Mouse (Mus musculus): ENCODE results near the gene Ap4m1. TPM values are rescaled to one million over a fixed set of nuclear protein-coding genes. Genes with fewer than 3 reads are reported as not detected.

The Ap4m1 gene
- polyA plus RNA-seq, 2 experiments, result 18.6 to 73.4 TPM

DNA sequence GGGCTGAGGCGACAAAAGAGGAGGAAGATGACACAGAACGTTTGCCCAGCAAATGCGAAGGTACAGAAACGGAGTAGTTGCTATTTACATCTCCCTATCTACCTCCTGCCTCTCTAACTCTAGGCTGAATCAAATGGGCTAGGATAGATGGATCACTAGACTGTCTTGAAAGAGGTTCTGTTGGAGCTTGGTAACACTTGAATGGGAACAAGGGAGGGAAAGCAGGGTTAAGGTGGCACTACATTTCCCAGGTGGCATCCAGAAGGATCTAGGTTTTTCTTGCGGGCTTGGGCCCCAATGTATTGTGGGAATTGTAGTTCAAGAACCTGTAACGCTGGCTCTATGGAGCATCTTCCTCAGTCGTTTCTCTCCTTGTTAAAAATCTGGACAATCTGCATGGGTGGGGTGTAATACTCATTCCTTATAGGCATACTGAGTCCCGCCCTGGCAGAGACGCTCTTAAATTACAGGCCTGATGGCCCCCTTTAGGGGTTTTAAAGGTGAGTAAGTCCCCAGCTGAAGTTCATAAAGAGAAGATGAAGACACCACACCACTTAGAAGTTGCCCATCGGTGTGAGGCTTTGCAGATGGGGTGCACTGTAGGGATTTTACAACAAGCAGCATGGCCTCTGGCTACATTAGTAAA lies 16.0 kb downstream of the Ap4m1 start:
- Histone ChIP-seq H3K4me2 (replicated peaks; ENCODE audit: low read depth, low read length, severe bottlenecking) (peak overlapping the region; percentile 84), H3K27ac (replicated peaks; ENCODE audit: low read depth, low read length) (no peak overlapping the region; the same call in 1 of the 2 replicates), H3K27me3 (ENCODE audit: control insufficient read depth, insufficient read depth, low read length) (no peaks in the 10 kb centered on the region), H3K36me3 (ENCODE audit: control insufficient read depth, insufficient read depth, low read length) (peaks cover 42% of the 10 kb centered on the region), H3K4me1 (ENCODE audit: control insufficient read depth, insufficient read depth, low read length) (peaks cover 13% of the 10 kb centered on the region), H3K9ac (ENCODE audit: low read depth, low read length, severe bottlenecking) (peak overlapping the region; percentile 85), H3K4me3 (replicated peaks; ENCODE audit: low read length) (peak overlapping the region; percentile 52), H3K9me3 (ENCODE audit: control insufficient read depth, low read length) (no peaks in the 10 kb centered on the region)
- peak; percentile 89 for DNase-seq (ENCODE audit: low spot score)
- 0% methylated on average over 10 of the region's 10 CpGs for WGBS
- ATAC-seq (ENCODE audit: low FRiP score, low read depth), result peak; percentile 79
- no peak for TF ChIP-seq POLR2A (IDR thresholded peaks at IDR 0.05; ENCODE audit: borderline replicate concordance, extremely low read depth, insufficient read depth, insufficient read length)

DNA sequence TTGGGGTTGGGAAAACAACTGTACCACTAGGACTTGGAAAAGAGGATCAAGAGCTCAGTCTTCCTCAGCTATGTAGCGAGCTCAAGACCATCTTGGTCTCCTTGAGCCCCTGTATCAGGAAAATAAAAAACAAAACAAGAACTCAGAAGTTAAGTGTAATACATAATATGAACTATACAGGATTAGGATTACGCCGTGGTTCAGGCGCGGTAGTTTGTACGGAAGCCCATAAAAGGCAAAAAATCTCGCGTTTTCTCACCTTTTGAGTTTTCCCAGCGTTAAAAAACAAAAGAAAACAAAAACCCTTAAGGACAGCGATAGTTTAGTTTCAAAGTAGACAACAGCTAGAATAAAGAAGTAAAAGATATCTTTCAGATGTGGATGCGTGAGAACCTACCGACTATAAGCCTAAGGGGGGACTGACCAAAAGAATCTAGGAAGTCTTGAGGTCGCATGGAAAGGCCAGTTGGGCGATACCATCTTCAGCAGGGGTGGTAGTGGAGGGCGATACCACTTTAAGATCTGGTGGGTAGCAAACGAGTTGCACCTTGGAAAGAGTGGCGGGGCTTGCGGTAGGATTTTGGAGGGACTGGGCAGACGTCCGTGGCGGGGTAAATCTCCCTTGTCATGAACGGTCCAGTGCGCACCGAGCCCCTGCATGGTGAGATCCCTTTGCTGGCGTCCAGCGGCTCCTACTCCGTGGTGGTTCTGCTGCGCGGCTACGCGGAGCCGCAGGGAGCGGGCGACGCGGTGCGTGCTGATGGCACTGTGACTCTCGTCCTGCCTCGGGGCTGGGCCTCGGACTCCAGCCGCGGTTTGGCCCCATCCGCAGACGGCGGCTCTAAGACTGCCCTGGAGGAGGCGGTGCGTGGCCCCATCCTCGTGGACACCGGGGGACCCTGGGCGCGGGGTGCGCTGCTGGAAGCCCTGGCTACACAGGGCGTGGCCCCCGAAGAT lies 22.2 kb downstream of the Ap4m1 start, which contains the start of gene Mblac1:
Gene Mblac1 (plus strand): TSS at position 544 of the 957 bp plus-strand sequence.
- Histone ChIP-seq H3K9me3 (ENCODE audit: control insufficient read depth, low read length) (no peaks in the 10 kb centered on the region), H3K4me1 (ENCODE audit: control insufficient read depth, insufficient read depth, low read length) (peaks cover 11% of the 10 kb centered on the region; the same call in 1 of the 2 replicates), H3K36me3 (ENCODE audit: control insufficient read depth, insufficient read depth, low read length) (peaks cover 30% of the 10 kb centered on the region), H3K27me3 (ENCODE audit: control insufficient read depth, insufficient read depth, low read length) (no peaks in the 10 kb centered on the region), H3K4me3 (replicated peaks; ENCODE audit: low read length) (peak within 1 kb of the TSS; percentile 74), H3K27ac (replicated peaks; ENCODE audit: low read depth, low read length) (peak within 1 kb of the TSS; percentile 85), H3K4me2 (replicated peaks; ENCODE audit: low read depth, low read length, severe bottlenecking) (peak within 1 kb of the TSS; percentile 92), H3K9ac (ENCODE audit: low read depth, low read length, severe bottlenecking) (peak within 1 kb of the TSS; percentile 91)
- DNase-seq (ENCODE audit: low spot score), result peak; percentile 86
- 7% methylated on average over 44 of the region's 54 CpGs for WGBS
- peak; percentile 76 for ATAC-seq (ENCODE audit: low FRiP score, low read depth)
- no peak for TF ChIP-seq POLR2A (IDR thresholded peaks at IDR 0.05; ENCODE audit: borderline replicate concordance, extremely low read depth, insufficient read depth, insufficient read length)

DNA sequence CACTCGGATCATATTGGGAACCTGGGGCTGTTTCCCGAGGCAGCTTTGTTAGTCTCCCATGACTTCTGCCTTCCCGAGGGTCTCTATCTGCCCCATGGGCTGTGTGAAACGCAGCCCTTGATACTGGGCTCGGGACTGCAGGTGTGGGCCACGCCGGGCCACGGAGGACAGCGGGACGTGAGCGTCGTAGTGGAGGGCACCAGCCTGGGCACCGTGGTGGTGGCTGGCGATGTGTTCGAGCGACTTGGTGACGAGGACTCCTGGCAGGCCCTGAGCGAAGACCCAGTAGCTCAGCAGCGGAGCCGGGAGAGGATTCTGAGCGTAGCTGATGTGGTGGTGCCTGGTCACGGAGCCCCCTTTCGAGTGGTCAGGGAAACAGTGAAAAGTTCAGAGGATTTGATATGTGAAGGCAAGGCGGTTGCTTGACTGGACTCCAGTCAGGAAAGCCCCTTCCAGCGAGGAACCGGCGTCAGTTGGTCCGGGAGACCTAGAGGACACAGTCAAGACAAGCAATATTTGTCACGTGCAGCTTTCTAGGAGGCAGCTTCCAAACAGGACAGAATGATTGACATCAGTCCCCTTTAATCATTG lies 23.0 kb downstream of the Ap4m1 start:
- Histone ChIP-seq H3K27me3 (ENCODE audit: control insufficient read depth, insufficient read depth, low read length) (no peaks in the 10 kb centered on the region), H3K27ac (replicated peaks; ENCODE audit: low read depth, low read length) (peak overlapping the region; percentile 85), H3K4me2 (replicated peaks; ENCODE audit: low read depth, low read length, severe bottlenecking) (peak overlapping the region; percentile 92), H3K36me3 (ENCODE audit: control insufficient read depth, insufficient read depth, low read length) (peaks cover 27% of the 10 kb centered on the region), H3K4me3 (replicated peaks; ENCODE audit: low read length) (peak overlapping the region; percentile 74), H3K4me1 (ENCODE audit: control insufficient read depth, insufficient read depth, low read length) (peaks cover 11% of the 10 kb centered on the region; the same call in 1 of the 2 replicates), H3K9me3 (ENCODE audit: control insufficient read depth, low read length) (no peaks in the 10 kb centered on the region), H3K9ac (ENCODE audit: low read depth, low read length, severe bottlenecking) (peak overlapping the region; percentile 91)
- ATAC-seq (ENCODE audit: low FRiP score, low read depth) (peak; percentile 53), DNase-seq (ENCODE audit: low spot score) (no peak)
- WGBS, result 2% methylated on average over 27 of the region's 29 CpGs
- no peak for TF ChIP-seq POLR2A (IDR thresholded peaks at IDR 0.05; ENCODE audit: borderline replicate concordance, extremely low read depth, insufficient read depth, insufficient read length)

DNA sequence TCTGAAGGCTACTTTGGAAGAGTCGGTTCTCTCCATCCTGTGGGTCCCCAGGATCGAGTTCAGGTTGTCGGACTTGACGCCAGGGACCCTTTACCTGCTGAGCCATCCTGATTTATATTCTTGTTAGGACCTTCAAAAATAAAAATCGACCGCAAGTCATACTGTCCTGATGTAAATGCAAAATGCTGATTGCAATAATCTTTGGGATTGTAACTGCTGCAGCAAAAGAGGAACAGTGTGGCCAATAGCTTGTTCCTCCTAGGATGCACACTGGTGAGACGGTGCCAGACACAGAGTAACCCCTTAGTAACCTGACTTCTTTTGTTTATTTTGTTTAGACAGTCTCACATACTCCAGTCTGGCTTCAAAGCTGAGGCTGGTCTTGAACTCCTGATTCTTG lies 23.7 kb downstream of the Ap4m1 start:
- TF ChIP-seq POLR2A (IDR thresholded peaks at IDR 0.05; ENCODE audit: borderline replicate concordance, extremely low read depth, insufficient read depth, insufficient read length), result no peak
- 76% methylated on average over 7 of the region's 7 CpGs for WGBS
- ATAC-seq (ENCODE audit: low FRiP score, low read depth), result no peak
- Histone ChIP-seq H3K9me3 (ENCODE audit: control insufficient read depth, low read length) (no peaks in the 10 kb centered on the region), H3K4me2 (replicated peaks; ENCODE audit: low read depth, low read length, severe bottlenecking) (peak overlapping the region; percentile 92), H3K4me1 (ENCODE audit: control insufficient read depth, insufficient read depth, low read length) (peaks cover 11% of the 10 kb centered on the region; the same call in 1 of the 2 replicates), H3K27me3 (ENCODE audit: control insufficient read depth, insufficient read depth, low read length) (no peaks in the 10 kb centered on the region), H3K9ac (ENCODE audit: low read depth, low read length, severe bottlenecking) (peak overlapping the region; percentile 91; the same call in 1 of the 2 replicates), H3K4me3 (replicated peaks; ENCODE audit: low read length) (peak overlapping the region; percentile 74), H3K36me3 (ENCODE audit: control insufficient read depth, insufficient read depth, low read length) (peaks cover 27% of the 10 kb centered on the region), H3K27ac (replicated peaks; ENCODE audit: low read depth, low read length) (no peak overlapping the region)
- DNase-seq (ENCODE audit: low spot score), result no peak

DNA sequence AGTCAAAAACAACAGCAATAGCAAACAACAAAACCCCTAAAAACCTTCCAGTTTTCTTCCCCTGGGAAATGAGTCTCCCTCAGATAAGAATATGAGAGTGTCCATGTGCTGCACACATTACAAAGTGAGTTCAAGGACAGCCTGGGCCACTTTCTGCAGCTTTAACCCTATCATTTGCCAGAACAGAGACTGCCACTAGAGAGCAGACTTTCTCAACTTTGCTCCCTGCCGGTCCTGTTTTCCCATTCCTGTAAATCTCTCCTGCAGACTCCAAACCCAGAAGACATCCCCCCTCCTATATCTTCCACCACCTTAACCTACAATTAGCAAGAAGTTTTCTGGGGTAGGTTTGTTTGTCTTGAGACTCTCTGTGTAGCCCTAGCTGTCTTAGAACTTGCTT lies 27.8 kb downstream of the Ap4m1 start:
- ATAC-seq (ENCODE audit: low FRiP score, low read depth), result no peak
- 13% methylated on average over 1 of the region's 1 CpGs for WGBS
- H3K4me1 ChIP-seq (ENCODE audit: control insufficient read depth, insufficient read depth, low read length), result peaks cover 8% of the 10 kb centered on the region; the same call in 1 of the 2 replicates
- H3K36me3 ChIP-seq (ENCODE audit: control insufficient read depth, insufficient read depth, low read length), result no peaks in the 10 kb centered on the region
- H3K9me3 ChIP-seq (ENCODE audit: control insufficient read depth, low read length), result peaks cover 5% of the 10 kb centered on the region; the same call in 1 of the 2 replicates
- H3K27me3 ChIP-seq (ENCODE audit: control insufficient read depth, insufficient read depth, low read length), result no peaks in the 10 kb centered on the region
- no peak overlapping the region for H3K9ac ChIP-seq (ENCODE audit: low read depth, low read length, severe bottlenecking)
- H3K4me2 ChIP-seq (replicated peaks; ENCODE audit: low read depth, low read length, severe bottlenecking), result no peak overlapping the region
- DNase-seq (ENCODE audit: low spot score), result no peak
- no peak overlapping the region for H3K27ac ChIP-seq (replicated peaks; ENCODE audit: low read depth, low read length)
- H3K4me3 ChIP-seq (replicated peaks; ENCODE audit: low read length), result no peak overlapping the region
- no peak for TF ChIP-seq POLR2A (IDR thresholded peaks at IDR 0.05; ENCODE audit: borderline replicate concordance, extremely low read depth, insufficient read depth, insufficient read length)

All from limb, embryonic 14.5 days (tissue).